Mouse (Mus musculus) heart, postnatal 36 days (tissue): ENCODE results near the gene Parp16. TPM values are rescaled to one million over a fixed set of nuclear protein-coding genes. Genes with fewer than 3 reads are reported as not detected.

Experiments
- DNase-seq, 2 experiments: peaks; one replicate each; pipeline ENCODE4 v3.0.0; 2021 to 2022
- intact Hi-C: fragments of 180-260 bp; cut with DNase I; formaldehyde crosslinking; loops from one replicate; pipeline ENCODE4 v1.15.1; 2025
- total RNA-seq, 2 experiments: library from RNA; stranded (reverse); gene quantifications; 2 replicates each; pipeline ENCODE4 v1.2.3; 2021

Parp16 gene
- total RNA-seq, 2 experiments from 2014 or later, result 3.8 to 4.1 TPM

GRCm38 (mm10) chr9:65237616-65238015, 42.5 kb downstream of the Parp16 start:
- DNase-seq, result no peak
- intact Hi-C loops, result no loop called here

- intact Hi-C loops, result no loop called here
Observed at GRCm38 (mm10) chr9:65238191-65238760, 43.1 kb downstream of the Parp16 start.

GRCm38 (mm10) chr9:65239176-65239575, 44.0 kb downstream of the Parp16 start:
- no peak for DNase-seq
- intact Hi-C loops, result no loop called here

More at GRCm38 (mm10) chr9:65238191-65238760, 43.1 kb downstream of the Parp16 start:
- no peak for DNase-seq

- DNase-seq, result no peak
- intact Hi-C loops, result no loop called here
Observed at GRCm38 (mm10) chr9:65239731-65240130, 44.6 kb downstream of the Parp16 start.

- intact Hi-C loops, result no loop called here
- DNase-seq, result no peak
Observed at GRCm38 (mm10) chr9:65240587-65240986, 45.4 kb downstream of the Parp16 start.

- intact Hi-C loops, result no loop called here
- DNase-seq, result no peak
Observed at GRCm38 (mm10) chr9:65241973-65242372, 46.8 kb downstream of the Parp16 start.

- no peak for DNase-seq
Observed at GRCm38 (mm10) chr9:65243249-65243648, 48.1 kb downstream of the Parp16 start.

GRCm38 (mm10) chr9:65244036-65244806, 49.1 kb downstream of the Parp16 start:
- intact Hi-C loops, result no loop called here
- DNase-seq, result no peak

More at GRCm38 (mm10) chr9:65243249-65243648, 48.1 kb downstream of the Parp16 start:
- intact Hi-C loops, result no loop called here

GRCm38 (mm10) chr9:65247502-65248376, 52.6 kb downstream of the Parp16 start:
- intact Hi-C loops, result no loop called here
- DNase-seq, result peak; percentile 35 to 46

GRCm38 (mm10) chr9:65248377-65248690, 53.2 kb downstream of the Parp16 start:
- intact Hi-C loops, result no loop called here
- peak; percentile 23 to 43 for DNase-seq

- DNase-seq, result no peak
- intact Hi-C loops, result no loop called here
Observed at GRCm38 (mm10) chr9:65252026-65252425, 56.9 kb downstream of the Parp16 start.

- intact Hi-C loops, result no loop called here
- peak; percentile 19 to 24 for DNase-seq
Observed at GRCm38 (mm10) chr9:65255906-65256600, 60.9 kb downstream of the Parp16 start.

- no peak for DNase-seq
- intact Hi-C loops, result no loop called here
Observed at GRCm38 (mm10) chr9:65257218-65257910, 62.2 kb downstream of the Parp16 start.

- intact Hi-C loops, result no loop called here
- no peak for DNase-seq
Observed at GRCm38 (mm10) chr9:65259366-65259765, 64.2 kb downstream of the Parp16 start.

- intact Hi-C loops, result no loop called here
- DNase-seq, result peak; percentile 35 to 43
Observed at GRCm38 (mm10) chr9:65261591-65262230, 66.6 kb downstream of the Parp16 start.

- DNase-seq, result peak; percentile 15 to 23
- intact Hi-C loops, result no loop called here
Observed at GRCm38 (mm10) chr9:65262641-65263120, 67.5 kb downstream of the Parp16 start.

GRCm38 (mm10) chr9:65264959-65265358, 69.8 kb downstream of the Parp16 start, which contains the start of gene Cilp:
Cilp (plus strand) TSS chr9:65265180.
- DNase-seq, result peak; percentile 20 to 25
- intact Hi-C loops, result no loop called here

GRCm38 (mm10) chr9:65267742-65268515, 72.8 kb downstream of the Parp16 start:
- DNase-seq, result no peak
- intact Hi-C loops, result no loop called here
